Mouse (Mus musculus) ZHBTc4 (cell line): ENCODE results near the gene Mgat4c.
A peak's percentile ranks its signal among the peaks of the same experiment; 100 is the strongest.
"Not testable (repeated sequence)": the region's sequence is repeated elsewhere in the genome, so short reads cannot be mapped to it uniquely, and the experiment has no call there.

Experiments used
- DNase-seq: peaks from one replicate; pipeline ENCODE4 v3.0.0-alpha.2; 2011; ENCODE audit warnings: low read depth, low spot score

Mgat4c gene

GRCm38 (mm10) chr10:102127340-102127739, 446.1 kb downstream of the Mgat4c start:
- no peak for DNase-seq

- no peak for DNase-seq
Measured at GRCm38 (mm10) chr10:102154865-102155264, 473.6 kb downstream of the Mgat4c start.

DNA sequence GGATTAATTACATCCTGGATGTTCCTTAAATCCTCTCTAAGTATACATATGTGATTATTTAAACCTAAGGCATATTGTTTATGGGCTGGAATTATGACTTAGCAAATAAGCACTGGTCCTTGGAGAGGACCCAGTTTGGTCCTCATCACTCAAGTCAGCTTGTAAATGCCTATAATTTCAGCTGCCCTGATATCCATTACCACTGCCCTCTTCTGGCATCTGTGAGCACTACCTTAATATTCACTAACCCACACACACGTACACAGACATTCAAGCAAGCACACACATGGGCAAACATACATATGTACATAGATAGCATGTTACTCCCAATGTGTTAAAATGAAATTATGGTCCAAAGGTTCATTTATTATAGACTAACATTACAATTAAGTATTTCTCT, 474.6 kb downstream of the Mgat4c start:
- DNase-seq = peak; percentile 16

DNA sequence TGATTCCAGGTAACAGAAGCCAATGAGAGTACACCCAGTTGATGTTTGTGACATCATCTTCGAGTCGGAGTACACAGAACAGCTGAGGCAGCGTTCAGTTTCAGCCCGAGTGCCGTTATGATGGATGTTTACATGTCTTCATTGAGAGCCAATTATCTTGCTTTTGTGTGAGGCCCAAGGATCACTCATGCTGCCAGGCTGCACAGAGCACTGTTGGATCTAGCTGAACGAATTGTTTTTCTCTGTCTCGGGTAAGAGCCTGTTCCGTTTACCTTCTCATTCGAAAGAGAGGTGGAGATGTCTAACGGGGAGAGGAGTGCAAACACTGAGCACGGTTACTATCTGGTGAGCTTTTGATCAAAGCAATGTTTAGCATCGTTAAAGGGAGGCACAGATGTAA, 477.5 kb downstream of the Mgat4c start:
- no peak for DNase-seq

DNA sequence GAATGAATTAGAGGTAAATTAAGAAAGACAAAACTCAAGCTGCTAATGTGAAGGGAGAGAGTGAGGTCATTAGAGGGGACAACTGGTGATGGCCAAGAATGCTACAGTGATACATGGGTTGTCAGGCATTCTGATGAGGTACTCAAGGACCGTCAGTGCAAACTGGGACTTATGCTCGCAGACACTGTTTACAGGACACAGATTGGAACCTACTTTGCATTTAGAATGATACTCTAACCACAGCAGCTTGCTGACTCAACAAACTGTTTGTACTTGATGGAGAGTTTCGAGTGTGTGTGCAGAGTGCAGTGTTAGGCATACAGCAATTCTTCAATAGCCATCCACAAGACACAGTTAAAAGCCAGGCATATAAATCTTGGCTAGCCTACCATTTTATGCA, 503.4 kb downstream of the Mgat4c start:
- DNase-seq = no peak

GRCm38 (mm10) chr10:102191646-102192045, 510.4 kb downstream of the Mgat4c start:
- no peak for DNase-seq

- no peak for DNase-seq
Measured at GRCm38 (mm10) chr10:102196850-102197249, 515.6 kb downstream of the Mgat4c start.

- no peak for DNase-seq
Measured at GRCm38 (mm10) chr10:102238558-102239211, 557.4 kb downstream of the Mgat4c start.

GRCm38 (mm10) chr10:102243897-102244296, 562.6 kb downstream of the Mgat4c start:
- no peak for DNase-seq

- no peak for DNase-seq
Measured at GRCm38 (mm10) chr10:102244601-102245000, 563.3 kb downstream of the Mgat4c start.

DNA sequence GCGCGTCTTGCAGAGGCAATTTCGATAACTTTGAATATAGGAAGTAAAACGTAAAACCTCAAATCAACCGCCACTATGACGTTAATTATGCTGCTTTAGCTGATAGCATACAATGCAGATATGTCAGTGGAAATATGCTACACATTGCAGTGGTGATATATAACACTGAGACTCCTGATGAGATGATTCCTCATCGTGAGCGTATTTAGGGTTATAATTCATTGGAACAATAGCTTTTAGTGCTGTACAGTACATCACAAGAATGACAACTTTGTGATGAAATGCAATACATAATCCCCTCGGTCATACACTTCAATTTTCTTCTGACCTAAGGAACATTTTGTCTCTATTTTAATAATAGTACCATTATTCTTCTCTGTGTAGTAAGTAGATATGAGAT, 564.0 kb downstream of the Mgat4c start:
- no peak for DNase-seq

GRCm38 (mm10) chr10:102308892-102309479, 627.7 kb downstream of the Mgat4c start:
- no peak for DNase-seq

DNA sequence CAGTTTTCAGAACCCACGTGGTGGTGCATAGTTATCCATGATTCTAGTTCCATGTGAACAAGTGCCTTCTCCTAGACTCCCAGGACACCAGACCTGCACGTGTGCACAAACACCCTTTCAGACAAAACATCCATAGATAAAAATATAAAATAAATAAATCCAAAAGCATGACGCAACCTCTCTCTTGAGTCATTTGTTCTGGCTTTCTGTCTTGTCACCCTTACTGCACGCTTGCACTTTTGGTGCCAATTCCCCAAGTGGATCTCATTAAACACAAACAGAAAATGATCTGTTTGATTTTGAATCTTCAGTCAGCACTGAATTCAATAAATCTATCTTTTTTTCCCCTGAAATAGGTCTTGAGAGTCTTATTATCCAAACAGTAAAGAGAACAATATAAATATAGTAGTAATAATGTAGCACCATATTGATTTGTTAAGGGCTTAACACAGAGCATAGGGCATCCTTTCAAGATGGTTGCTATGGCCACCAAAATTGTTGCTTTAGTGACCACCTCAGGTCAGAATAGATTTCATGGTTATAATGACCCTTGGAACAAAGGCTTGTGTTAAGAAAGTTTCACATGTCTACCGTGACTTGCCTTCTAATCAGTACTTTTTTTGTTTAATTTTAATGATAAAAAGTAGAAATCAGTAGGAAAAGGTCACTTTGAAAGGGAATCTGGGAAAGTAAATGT, 684.5 kb downstream of the Mgat4c start:
- DNase-seq = no peak

GRCm38 (mm10) chr10:102370576-102370975, 689.3 kb downstream of the Mgat4c start:
- DNase-seq = peak; percentile 82

- DNase-seq = peak; percentile 24
Measured at GRCm38 (mm10) chr10:102372111-102372510, 690.8 kb downstream of the Mgat4c start.

- DNase-seq = no peak
Measured at GRCm38 (mm10) chr10:102374061-102374460, 692.8 kb downstream of the Mgat4c start.

- DNase-seq = no peak
Measured at GRCm38 (mm10) chr10:102377377-102377776, 696.1 kb downstream of the Mgat4c start.

GRCm38 (mm10) chr10:102389223-102389622, 707.9 kb downstream of the Mgat4c start:
- DNase-seq = no peak

DNA sequence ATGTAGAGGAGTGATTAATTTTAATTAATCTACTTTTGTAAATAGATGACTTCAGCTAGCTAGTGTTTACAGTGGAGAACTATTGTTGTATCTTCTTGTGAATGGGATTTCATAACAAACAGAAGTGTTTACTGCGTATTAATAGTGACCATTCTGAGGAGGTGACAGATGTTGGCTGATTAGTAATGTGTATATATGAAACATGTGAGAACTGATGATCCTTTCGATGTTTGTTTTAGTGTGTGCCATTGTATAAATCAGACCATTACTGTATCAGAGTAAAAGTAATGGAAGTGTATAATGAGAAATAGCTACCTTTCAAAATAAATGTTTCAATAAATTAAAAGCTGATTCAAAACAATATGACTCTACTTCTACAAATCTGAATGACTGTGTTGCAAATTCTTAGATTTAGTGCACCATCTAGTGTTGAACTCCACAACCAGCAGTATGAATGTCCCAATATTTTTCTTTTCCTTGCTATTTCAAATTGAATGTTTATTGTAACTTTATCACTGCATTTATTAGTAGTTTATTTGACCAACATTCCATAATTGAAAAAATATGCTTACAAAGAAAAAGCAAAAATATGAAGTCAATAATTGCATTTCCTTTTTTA, 736.5 kb downstream of the Mgat4c start:
- no peak for DNase-seq

GRCm38 (mm10) chr10:102435048-102435447, 753.8 kb downstream of the Mgat4c start:
- DNase-seq = peak; percentile 45

DNA sequence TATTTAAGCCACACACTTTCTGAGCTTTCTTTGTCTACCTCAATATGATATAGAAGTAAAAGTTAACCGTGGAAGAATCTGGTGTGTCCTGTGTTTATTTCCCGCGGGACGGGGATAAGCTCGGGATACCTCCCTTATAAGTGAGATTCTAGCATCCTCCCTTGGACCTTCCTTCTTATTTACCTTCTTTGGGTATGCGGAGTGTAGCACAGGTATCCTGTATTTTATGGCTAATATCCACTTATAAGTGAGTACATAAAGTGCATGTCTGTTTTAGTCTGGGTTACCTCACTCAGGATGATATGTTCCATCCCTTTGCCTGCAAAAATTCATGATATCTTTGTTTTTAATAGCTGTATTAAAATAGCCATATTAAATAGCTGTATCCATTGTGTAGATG, 754.2 kb downstream of the Mgat4c start:
- not testable (repeated sequence) for DNase-seq
